Mouse (Mus musculus) cerebellum, postnatal 14 days (tissue): ENCODE measurements at regions not wholly inside any gene's neighbourhood (a gene's known extent, or its start where the extent isn't known, plus 50 kb on each side); places are given as distances from the start of the nearest gene placed in this dataset.

Source experiments
- DNase-seq, 2 experiments: peaks; one replicate each; pipeline ENCODE4 v3.0.0; 2021; ENCODE audit warnings: mixed read lengths in 2 of 2

- peak in 1 of 2 experiments; percentile 26 for DNase-seq
Observed at GRCm38 (mm10) chr4:67662122-67662521, 834.7 kb downstream of the Tlr4 start.

GRCm38 (mm10) chr4:67673961-67674360 is 846.6 kb downstream of the Tlr4 start:
- peak in 1 of 2 experiments; percentile 22 for DNase-seq

- no peak for DNase-seq
Observed at GRCm38 (mm10) chr4:67677589-67677988, 850.2 kb downstream of the Tlr4 start.

- no peak for DNase-seq
Observed at GRCm38 (mm10) chr4:67698438-67698837, 871.1 kb downstream of the Tlr4 start.
